Mouse (Mus musculus) kidney, embryonic 16.5 days (tissue): ENCODE results near the gene Pou6f1. TPM values are rescaled to one million over a fixed set of nuclear protein-coding genes. Genes with fewer than 3 reads are reported as not detected.
A peak's percentile ranks its signal among the peaks of the same experiment; 100 is the strongest.
"Not testable (repeated sequence)": the region's sequence is repeated elsewhere in the genome, so short reads cannot be mapped to it uniquely, and the experiment has no call there.

Experiments
- ATAC-seq: fragments of 200-750 bp; cut with Nextera tagmentation; 2 replicates; pipeline ENCODE4 v1.8.0; 2017; ENCODE audit warnings: moderate TSS enrichment; ENCODE audit not compliant: low FRiP score, low TSS enrichment
- H3K27ac ChIP-seq: fragments of 300-500 bp; sonication (generic); 2 replicates; pipeline ENCODE4 v1.5.1; 2014; ENCODE audit warnings: low read length
- H3K27me3 ChIP-seq: fragments of 300-500 bp; sonication (generic); 2 replicates; pipeline ENCODE4 v1.6.1; 2014; ENCODE audit warnings: low read length, control low read depth, mixed read lengths; ENCODE audit not compliant: insufficient read depth
- H3K36me3 ChIP-seq: fragments of 300-500 bp; sonication (generic); 2 replicates; pipeline ENCODE4 v1.6.1; 2014; ENCODE audit warnings: low read length, control low read depth, mixed read lengths; ENCODE audit not compliant: insufficient read depth
- H3K4me1 ChIP-seq: fragments of 300-500 bp; sonication (generic); 2 replicates; pipeline ENCODE4 v1.6.1; 2014; ENCODE audit warnings: low read length, control low read depth, mixed read lengths; ENCODE audit not compliant: insufficient read depth
- H3K4me2 ChIP-seq: fragments of 300-500 bp; sonication (generic); replicated peaks from 2 replicates; pipeline ENCODE4 v1.6.1; 2014; ENCODE audit warnings: low read depth, low read length
- H3K4me3 ChIP-seq: fragments of 300-500 bp; sonication (generic); 2 replicates; pipeline ENCODE4 v1.5.1; 2014; ENCODE audit warnings: mild to moderate bottlenecking, low read length
- H3K9ac ChIP-seq: fragments of 300-500 bp; sonication (generic); replicated peaks from 2 replicates; pipeline ENCODE4 v1.6.1; 2014; ENCODE audit warnings: low read length
- H3K9me3 ChIP-seq: fragments of 300-500 bp; sonication (generic); 2 replicates; pipeline ENCODE4 v1.6.1; 2016; ENCODE audit warnings: low read length, control low read depth
- WGBS: fragments of 180-500 bp; shearing (Covaris S2); extraction: QIAGEN DNeasy Blood & Tissue Kit; methylation state at CpG from one replicate; pipeline ENCODE4 v1.1.7; 2014; 5-methylcytosine and 5-hydroxymethylcytosine counted together
- polyA plus RNA-seq: library from polyadenylated mRNA; unstranded; fragments of >200 nt; fragmentation: Nextera tagmentation; extraction: Ambion mirVana; gene quantifications from 2 replicates; pipeline ENCODE4 v1.2.1, GENCODE M21; 2015

Pou6f1 gene
- polyA plus RNA-seq, 1 experiment from 2014 or later, result 10.1 TPM

- Histone ChIP-seq H3K4me3 (no peak overlapping the region), H3K27me3 (no peaks in the 10 kb centered on the region), H3K4me1 (no peaks in the 10 kb centered on the region), H3K36me3 (no peaks in the 10 kb centered on the region), H3K9me3 (no peaks in the 10 kb centered on the region), H3K9ac (no peak overlapping the region), H3K4me2 (no peak overlapping the region), H3K27ac (no peak overlapping the region)
- WGBS, result 68% methylated on average over 2 of the region's 2 CpGs
- no peak for ATAC-seq
Measured at GRCm38 (mm10) chr15:100566531-100566930, 33.3 kb downstream of the Pou6f1 start.

GRCm38 (mm10) chr15:100557705-100558433 is 41.9 kb downstream of the Pou6f1 start:
- 73% methylated on average over 5 of the region's 5 CpGs for WGBS

GRCm38 (mm10) chr15:100556378-100556777 is 43.4 kb downstream of the Pou6f1 start:
- H3K9me3 ChIP-seq, result no peaks in the 10 kb centered on the region
- 89% methylated on average over 9 of the region's 9 CpGs for WGBS
- H3K4me2 ChIP-seq, result no peak overlapping the region
- ATAC-seq, result no peak
- H3K36me3 ChIP-seq, result no peaks in the 10 kb centered on the region
- no peak overlapping the region for H3K27ac ChIP-seq
- peaks cover 4% of the 10 kb centered on the region; the same call in 1 of the 2 replicates for H3K4me1 ChIP-seq
- H3K9ac ChIP-seq, result no peak overlapping the region
- no peak overlapping the region for H3K4me3 ChIP-seq
- no peaks in the 10 kb centered on the region for H3K27me3 ChIP-seq

More at GRCm38 (mm10) chr15:100557705-100558433, 41.9 kb downstream of the Pou6f1 start:
- no peaks in the 10 kb centered on the region for H3K4me1 ChIP-seq
- no peak overlapping the region for H3K4me3 ChIP-seq
- H3K36me3 ChIP-seq, result no peaks in the 10 kb centered on the region
- H3K27me3 ChIP-seq, result no peaks in the 10 kb centered on the region
- no peak overlapping the region for H3K9ac ChIP-seq
- ATAC-seq, result no peak
- H3K9me3 ChIP-seq, result no peaks in the 10 kb centered on the region
- H3K27ac ChIP-seq, result no peak overlapping the region
- no peak overlapping the region for H3K4me2 ChIP-seq

- no peak for ATAC-seq
- H3K36me3 ChIP-seq, result no peaks in the 10 kb centered on the region
- H3K4me1 ChIP-seq, result peaks cover 4% of the 10 kb centered on the region; the same call in 1 of the 2 replicates
- no peak overlapping the region for H3K4me3 ChIP-seq
- no peaks in the 10 kb centered on the region for H3K27me3 ChIP-seq
- H3K4me2 ChIP-seq, result no peak overlapping the region
- H3K9me3 ChIP-seq, result no peaks in the 10 kb centered on the region
- H3K9ac ChIP-seq, result no peak overlapping the region
- H3K27ac ChIP-seq, result no peak overlapping the region
- WGBS, result 86% methylated on average over 5 of the region's 5 CpGs
Measured at GRCm38 (mm10) chr15:100555965-100556364, 43.8 kb downstream of the Pou6f1 start.

- H3K36me3 ChIP-seq, result peaks cover 12% of the 10 kb centered on the region
- H3K27ac ChIP-seq, result peak within 1 kb of the TSS; percentile 96
- H3K9me3 ChIP-seq, result no peaks in the 10 kb centered on the region
- WGBS, result under 1% methylated on average over 84 of the region's 84 CpGs
- peak within 1 kb of the TSS; percentile 85 for H3K4me3 ChIP-seq
- peak; percentile 100 for ATAC-seq
- H3K4me2 ChIP-seq, result peak within 1 kb of the TSS; percentile 82
- H3K9ac ChIP-seq, result peak within 1 kb of the TSS; percentile 86
- H3K27me3 ChIP-seq, result no peaks in the 10 kb centered on the region
- peaks cover 12% of the 10 kb centered on the region for H3K4me1 ChIP-seq
Measured at GRCm38 (mm10) chr15:100551326-100552307, 48.2 kb downstream of the Pou6f1 start, which contains the start of gene Tfcp2. Tfcp2 (minus strand) TSS chr15:100552008.

- H3K27me3 ChIP-seq, result no peaks in the 10 kb centered on the region
- H3K9ac ChIP-seq, result 0 out of 2 replicates have a peak overlapping the region, but pooled peaks have one; percentile 86
- peak overlapping the region; percentile 82 for H3K4me2 ChIP-seq
- H3K9me3 ChIP-seq, result peaks cover 3% of the 10 kb centered on the region; the same call in 1 of the 2 replicates
- ATAC-seq, result no peak
- H3K4me1 ChIP-seq, result peaks cover 12% of the 10 kb centered on the region
- H3K27ac ChIP-seq, result no peak overlapping the region
- peak overlapping the region; percentile 85 for H3K4me3 ChIP-seq
- 92% methylated on average over 4 of the region's 4 CpGs for WGBS
- peaks cover 16% of the 10 kb centered on the region for H3K36me3 ChIP-seq
Measured at GRCm38 (mm10) chr15:100550280-100550679, 49.5 kb downstream of the Pou6f1 start.

- H3K9me3 ChIP-seq, H3K27me3 ChIP-seq, ATAC-seq, H3K4me2 ChIP-seq, H3K4me1 ChIP-seq, H3K27ac ChIP-seq, H3K4me3 ChIP-seq, H3K9ac ChIP-seq: not testable (repeated sequence)
- WGBS, result 98% methylated on average over 14 of the region's 14 CpGs
- H3K36me3 ChIP-seq, result peaks cover 31% of the 10 kb centered on the region
Measured at GRCm38 (mm10) chr15:100543651-100544030, 56.1 kb downstream of the Pou6f1 start.

GRCm38 (mm10) chr15:100542876-100543650 is 56.7 kb downstream of the Pou6f1 start:
- WGBS, result 97% methylated on average over 25 of the region's 28 CpGs
- H3K4me2 ChIP-seq, H3K4me3 ChIP-seq, H3K9ac ChIP-seq, ATAC-seq, H3K9me3 ChIP-seq, H3K27ac ChIP-seq, H3K27me3 ChIP-seq, H3K4me1 ChIP-seq: not testable (repeated sequence)
- peaks cover 25% of the 10 kb centered on the region for H3K36me3 ChIP-seq

GRCm38 (mm10) chr15:100541426-100541825 is 58.4 kb downstream of the Pou6f1 start:
- peaks cover 3% of the 10 kb centered on the region; the same call in 1 of the 2 replicates for H3K9me3 ChIP-seq
- WGBS, result 94% methylated on average over 4 of the region's 4 CpGs
- no peak for ATAC-seq
- H3K4me3 ChIP-seq, result no peak overlapping the region
- H3K4me1 ChIP-seq, result no peaks in the 10 kb centered on the region
- H3K9ac ChIP-seq, result no peak overlapping the region
- H3K36me3 ChIP-seq, result peaks cover 24% of the 10 kb centered on the region
- no peaks in the 10 kb centered on the region for H3K27me3 ChIP-seq
- H3K4me2 ChIP-seq, result no peak overlapping the region
- H3K27ac ChIP-seq, result no peak overlapping the region
